Mouse (Mus musculus) heart, embryonic 14.5 days (tissue): ENCODE measurements around the gene Nup93. TPM values are rescaled to one million over a fixed set of nuclear protein-coding genes. Genes with fewer than 3 reads are reported as not detected.
A peak's percentile ranks its signal among the peaks of the same experiment; 100 is the strongest.
"Not testable (repeated sequence)": the region's sequence is repeated elsewhere in the genome, so short reads cannot be mapped to it uniquely, and the experiment has no call there.

Experiments
- ATAC-seq: fragments of 200-750 bp; cut with Nextera tagmentation; 2 replicates; pipeline ENCODE4 v1.8.0; 2017; ENCODE audit warnings: low read depth, moderate TSS enrichment; ENCODE audit not compliant: insufficient number of reproducible peaks, insufficient read depth, low FRiP score
- H3K27ac ChIP-seq, 2 experiments: fragments of 200-500 bp in 1 of 2; fragments of 300-500 bp in 1 of 2; sonication (generic) in 1 of 2; replicated peaks in 1 of 2; 2 replicates each; pipeline ENCODE4 v1.5.1; 2012 to 2014; ENCODE audit warnings: low read depth in 2 of 2, low read length in 2 of 2, control low read depth in 1 of 2, mild to moderate bottlenecking in 1 of 2, mixed read lengths in 1 of 2; ENCODE audit not compliant: control insufficient read depth in 1 of 2, insufficient read depth in 1 of 2
- H3K27me3 ChIP-seq: fragments of 300-500 bp; sonication (generic); 2 replicates; pipeline ENCODE4 v1.6.1; 2014; ENCODE audit warnings: mild to moderate bottlenecking, low read length, control low read depth; ENCODE audit not compliant: control insufficient read depth, insufficient read depth
- H3K36me3 ChIP-seq: fragments of 300-500 bp; sonication (generic); 2 replicates; pipeline ENCODE4 v1.6.1; 2014; ENCODE audit warnings: mild to moderate bottlenecking, control low read depth, low read length, mixed read lengths; ENCODE audit not compliant: control insufficient read depth, insufficient read depth
- H3K4me1 ChIP-seq, 2 experiments: fragments of 200-500 bp in 1 of 2; fragments of 300-500 bp in 1 of 2; sonication (generic) in 1 of 2; 2 replicates each; pipeline ENCODE4 v1.6.1; 2012 to 2014; ENCODE audit warnings: low read length in 2 of 2, control low read depth in 1 of 2, mixed read lengths in 1 of 2; ENCODE audit not compliant: control insufficient read depth in 2 of 2, insufficient read depth in 2 of 2
- H3K4me2 ChIP-seq: fragments of 300-500 bp; sonication (generic); 2 replicates; pipeline ENCODE4 v1.6.1; 2014; ENCODE audit warnings: mild to moderate bottlenecking, low read length
- H3K4me3 ChIP-seq, 2 experiments: fragments of 200-500 bp in 1 of 2; fragments of 300-500 bp in 1 of 2; sonication (generic) in 1 of 2; 2 replicates each; pipeline ENCODE4 v1.5.1; 2012 to 2014; ENCODE audit warnings: low read length in 2 of 2, mild to moderate bottlenecking in 2 of 2, control low read depth in 1 of 2, low read depth in 1 of 2, moderate library complexity in 1 of 2; ENCODE audit not compliant: control insufficient read depth in 1 of 2, insufficient read depth in 1 of 2
- H3K9ac ChIP-seq: fragments of 300-500 bp; sonication (generic); 2 replicates; pipeline ENCODE4 v1.6.1; 2014; ENCODE audit warnings: mild to moderate bottlenecking, low read length
- H3K9me3 ChIP-seq: fragments of 300-500 bp; sonication (generic); 2 replicates; pipeline ENCODE4 v1.6.1; 2016; ENCODE audit warnings: low read length, control low read depth; ENCODE audit not compliant: control insufficient read depth
- WGBS: fragments of 180-500 bp; shearing (Covaris S2); extraction: QIAGEN DNeasy Blood & Tissue Kit; methylation state at CpG from one replicate; pipeline ENCODE4 v1.1.7; 2014; 5-methylcytosine and 5-hydroxymethylcytosine counted together
- polyA plus RNA-seq: library from polyadenylated mRNA; unstranded; fragments of >200 nt; fragmentation: Nextera tagmentation; extraction: Ambion mirVana; gene quantifications from 2 replicates; pipeline ENCODE4 v1.2.1, GENCODE M21; 2014

Gene Nup93
- polyA plus RNA-seq, result 56.9 and 59.4 TPM in 2 replicates

DNA sequence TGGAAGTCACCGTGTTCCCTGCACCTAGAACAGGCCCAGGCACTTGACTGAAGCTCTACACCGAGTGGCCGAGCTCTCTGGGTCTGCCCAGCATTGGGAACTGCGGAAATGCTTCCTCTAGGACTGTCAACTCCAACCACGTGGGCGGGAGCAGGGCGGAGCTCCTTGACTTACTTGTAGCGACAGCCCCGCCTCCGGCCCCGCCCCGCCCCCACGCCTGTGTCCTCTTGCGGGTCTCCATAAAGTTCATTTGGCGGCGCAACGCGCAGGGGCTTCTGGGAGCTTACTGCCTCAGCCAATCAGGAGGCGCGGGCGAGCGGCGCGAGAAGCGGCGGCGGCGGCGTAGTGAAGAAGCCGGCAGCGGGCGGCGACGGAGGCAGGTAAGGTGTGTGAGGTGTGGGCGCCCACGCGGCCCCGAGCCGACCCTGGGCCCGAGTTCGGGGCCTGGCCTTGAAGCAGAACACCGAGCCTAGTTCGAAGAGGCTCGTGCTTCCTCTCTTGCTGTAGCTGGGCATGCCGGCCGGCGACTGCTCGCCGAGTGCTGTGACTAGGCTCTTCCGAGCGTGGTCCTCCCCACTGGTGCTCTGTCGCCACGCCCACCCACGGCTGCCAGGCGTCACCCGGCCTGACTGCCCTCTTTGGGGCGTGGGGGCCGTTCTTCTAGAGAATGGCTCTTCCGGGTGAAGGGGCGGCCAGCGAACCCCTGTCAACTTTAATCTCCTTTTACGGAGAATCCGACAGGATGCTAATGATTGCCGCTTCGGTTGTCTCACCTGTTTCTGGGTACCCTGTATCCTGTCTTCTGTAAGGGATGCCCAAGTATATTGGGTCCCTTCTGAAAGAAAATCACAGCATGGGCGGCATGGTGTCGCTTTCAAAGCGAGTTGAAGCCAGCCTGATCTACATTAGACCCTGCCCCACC is at the start of gene Nup93:
Gene Nup93 (plus strand): TSS at position 313 of the 922 bp plus-strand sequence.
- no peaks in the 10 kb centered on the region for H3K27me3 ChIP-seq
- ATAC-seq, result peak; percentile 96
- peak within 1 kb of the TSS; percentile 67 to 98 for H3K4me3 ChIP-seq
- WGBS, result under 1% methylated on average over 63 of the region's 68 CpGs
- H3K27ac ChIP-seq, result peak within 1 kb of the TSS; percentile 69 to 77
- H3K9ac ChIP-seq, result peak within 1 kb of the TSS; percentile 84
- peak within 1 kb of the TSS; percentile 76 for H3K4me2 ChIP-seq
- peaks cover 6 to 13% of the 10 kb centered on the region in 2 experiments for H3K4me1 ChIP-seq
- no peaks in the 10 kb centered on the region for H3K36me3 ChIP-seq
- H3K9me3 ChIP-seq, result no peaks in the 10 kb centered on the region

- H3K9me3 ChIP-seq, H3K27ac ChIP-seq, H3K36me3 ChIP-seq, H3K4me1 ChIP-seq, H3K4me2 ChIP-seq, ATAC-seq, H3K9ac ChIP-seq, H3K4me3 ChIP-seq: not testable (repeated sequence)
- H3K27me3 ChIP-seq, result peaks cover 12% of the 10 kb centered on the region
- 69% methylated on average over 8 of the region's 8 CpGs for WGBS
Measured at GRCm38 (mm10) chr8:94165772-94166171, 48.6 kb upstream of the Nup93 start.

DNA sequence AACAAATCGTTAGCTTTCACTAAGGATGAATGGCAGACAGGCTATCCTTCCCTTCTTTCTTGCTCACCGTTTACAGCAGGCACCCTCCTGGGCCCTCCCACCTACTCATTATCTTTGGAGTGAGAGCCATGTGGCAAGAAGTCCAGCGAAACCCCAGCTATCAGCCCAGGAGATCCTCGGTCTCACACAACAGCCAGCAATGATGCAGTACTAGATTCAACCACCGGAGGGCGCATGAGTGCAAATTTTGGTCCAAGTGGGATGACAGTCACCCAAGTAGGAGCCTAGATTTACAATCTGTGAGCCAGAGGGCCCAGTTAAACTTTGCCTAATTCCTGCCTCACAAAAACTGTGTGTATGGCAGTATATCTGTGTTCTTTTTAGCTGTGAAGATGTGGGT is 47.1 kb upstream of the Nup93 start:
- 3% methylated on average over 6 of the region's 6 CpGs for WGBS
- H3K9ac ChIP-seq, result 0 out of 2 replicates have a peak overlapping the region, but pooled peaks have one; percentile 44
- peak overlapping the region; percentile 48 for H3K4me2 ChIP-seq
- H3K36me3 ChIP-seq, result no peaks in the 10 kb centered on the region
- H3K4me3 ChIP-seq, result no peak overlapping the region
- H3K4me1 ChIP-seq, result peaks cover 8% of the 10 kb centered on the region in 2 experiments; a peak in 3 of 4 replicates
- no peak overlapping the region for H3K27ac ChIP-seq
- ATAC-seq, result no peak
- H3K27me3 ChIP-seq, result peaks cover 26% of the 10 kb centered on the region
- H3K9me3 ChIP-seq, result no peaks in the 10 kb centered on the region

GRCm38 (mm10) chr8:94169547-94169946 is 44.8 kb upstream of the Nup93 start:
- H3K9me3 ChIP-seq, result no peaks in the 10 kb centered on the region
- 82% methylated on average over 5 of the region's 5 CpGs for whole genome bisulfite sequencing
- H3K27ac ChIP-seq, result no peak overlapping the region
- no peak overlapping the region for H3K4me3 ChIP-seq
- peaks cover 8 to 12% of the 10 kb centered on the region in 2 experiments; a peak in 3 of 4 replicates for H3K4me1 ChIP-seq
- H3K4me2 ChIP-seq, result no peak overlapping the region
- no peaks in the 10 kb centered on the region for H3K36me3 ChIP-seq
- ATAC-seq, result no peak
- no peak overlapping the region for H3K9ac ChIP-seq
- peaks cover 47% of the 10 kb centered on the region for H3K27me3 ChIP-seq

- Histone ChIP-seq H3K4me2 (peak overlapping the region; percentile 97), H3K4me3 (peak overlapping the region in 1 of 2 experiments; percentile 54; a peak in 1 of 4 replicates), H3K27me3 (peaks cover 63% of the 10 kb centered on the region), H3K9ac (no peak overlapping the region), H3K4me1 (peaks cover 8 to 12% of the 10 kb centered on the region in 2 experiments; a peak in 3 of 4 replicates), H3K9me3 (no peaks in the 10 kb centered on the region), H3K27ac (no peak overlapping the region), H3K36me3 (no peaks in the 10 kb centered on the region)
- ATAC-seq, result no peak
- WGBS, result 39% methylated on average over 10 of the region's 10 CpGs
Measured at GRCm38 (mm10) chr8:94171321-94171755, 43.0 kb upstream of the Nup93 start.

DNA sequence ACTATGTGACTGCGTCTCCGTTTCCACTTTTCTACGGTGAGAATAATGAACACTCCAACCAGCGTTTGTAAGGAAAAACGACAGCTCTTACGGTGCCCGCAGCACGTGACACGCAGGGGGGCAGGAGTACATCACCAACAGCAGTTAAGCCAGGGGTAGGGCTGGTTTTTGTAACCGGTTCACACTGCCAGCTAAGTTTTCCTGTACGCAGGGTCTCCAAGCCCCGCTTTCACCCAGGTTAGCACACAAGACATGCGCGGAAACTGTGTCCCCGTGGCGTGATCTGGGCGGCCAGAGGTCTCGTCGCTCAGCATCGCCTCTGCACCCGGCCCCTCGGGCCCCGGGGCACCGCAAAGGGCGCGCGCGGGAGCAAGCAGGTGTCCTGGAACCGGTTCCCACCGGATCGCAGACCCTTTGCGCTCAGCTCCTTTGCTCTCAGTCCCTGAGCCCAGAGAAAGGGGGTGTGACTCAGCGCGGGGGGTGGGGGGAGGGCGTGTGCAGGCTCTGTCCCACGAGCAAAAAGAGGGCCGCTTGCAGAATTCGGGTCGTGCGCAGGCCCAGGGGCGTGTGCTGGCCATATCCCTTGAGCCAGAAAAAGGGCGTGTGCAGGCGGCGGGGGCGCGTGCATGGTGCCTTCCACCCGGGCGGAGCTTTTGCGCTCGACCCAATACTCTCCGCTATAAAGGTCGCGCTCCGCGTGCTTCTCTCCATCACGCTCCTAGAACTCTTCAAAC is 42.1 kb upstream of the Nup93 start, which contains the start of gene Mt2:
Gene Mt2 (plus strand): TSS at position 590 of the 734 bp plus-strand sequence.
- H3K9me3 ChIP-seq, result no peaks in the 10 kb centered on the region
- H3K4me1 ChIP-seq, result peaks cover 8 to 12% of the 10 kb centered on the region in 2 experiments; a peak in 3 of 4 replicates
- peak; percentile 70 for ATAC-seq
- H3K4me3 ChIP-seq, result peak within 1 kb of the TSS; percentile 50 to 54
- peaks cover 72% of the 10 kb centered on the region for H3K27me3 ChIP-seq
- no peaks in the 10 kb centered on the region for H3K36me3 ChIP-seq
- H3K27ac ChIP-seq, result no peak within 1 kb of the TSS
- H3K4me2 ChIP-seq, result peak within 1 kb of the TSS; percentile 97
- H3K9ac ChIP-seq, result peak within 1 kb of the TSS; percentile 71
- WGBS, result under 1% methylated on average over 56 of the region's 56 CpGs
